Comparison of ENCODE assay signal across 8 mouse cellular contexts in genomic region chr11:69633128-69633866, GRCm38 (mm10). TPM values are rescaled to one million over a fixed set of nuclear protein-coding genes. Genes with fewer than 3 reads are reported as not detected.
DNase-seq lines count a peak whose midpoint lies in the region; ATAC-seq lines count a peak whose summit lies in the region.

No protein-coding gene starts in this region.

- peak; percentile 60 for ATAC-seq in heart, embryonic 13.5 days (ENCODE audit: extremely low read depth, insufficient number of reproducible peaks, low FRiP score, low TSS enrichment)
- ATAC-seq in limb, embryonic 13.5 days (ENCODE audit: low FRiP score, low read depth) = peak; percentile 52
- ATAC-seq in midbrain, embryonic 12.5 days (ENCODE audit: low FRiP score, low read depth) = peak; percentile 63

- peak overlapping the region; percentile 99 for H3K9ac ChIP-seq in heart, embryonic 13.5 days
- peak overlapping the region; percentile 96 for H3K9ac ChIP-seq in limb, embryonic 13.5 days
- H3K9ac ChIP-seq in midbrain, embryonic 12.5 days (replicated peaks) = peak overlapping the region; percentile 96

- DNase-seq in cerebellum, adult 9-10 months = peak; percentile 73
- no peak for DNase-seq in cerebellum, postnatal 14 days
- peak; percentile 68 for DNase-seq in 3134 (ENCODE audit: extremely low read depth, insufficient read length, low spot score)
- DNase-seq in thymus, postnatal 10 days (ENCODE audit: low spot score in 2 of 2) = no peak

- no peaks in the 10 kb centered on the region for H3K27me3 ChIP-seq in heart, embryonic 13.5 days (replicated peaks)
- H3K27me3 ChIP-seq in limb, embryonic 13.5 days = no peaks in the 10 kb centered on the region
- H3K27me3 ChIP-seq in midbrain, embryonic 12.5 days = no peaks in the 10 kb centered on the region

- H3K4me3 ChIP-seq in brown adipose tissue, adult 24 weeks (ENCODE audit: insufficient read depth, low read depth, low read length) = peak overlapping the region; percentile 97
- H3K4me3 ChIP-seq in heart, embryonic 13.5 days = peak overlapping the region; percentile 99
- H3K4me3 ChIP-seq in limb, embryonic 13.5 days = peak overlapping the region; percentile 75
- H3K4me3 ChIP-seq in midbrain, embryonic 12.5 days = peak overlapping the region; percentile 99

- H3K27ac ChIP-seq in brown adipose tissue, adult 24 weeks (replicated peaks; ENCODE audit: low read depth, low read length) = peak overlapping the region; percentile 55
- peak overlapping the region; percentile 98 for H3K27ac ChIP-seq in heart, embryonic 13.5 days (replicated peaks)
- H3K27ac ChIP-seq in limb, embryonic 13.5 days = peak overlapping the region; percentile 94
- H3K27ac ChIP-seq in midbrain, embryonic 12.5 days (replicated peaks) = peak overlapping the region; percentile 98

- 1% methylated on average over 43 of the region's 50 CpGs for WGBS in heart, embryonic 13.5 days
- under 1% methylated on average over 36 of the region's 50 CpGs for WGBS in limb, embryonic 13.5 days
- under 1% methylated on average over 41 of the region's 50 CpGs for WGBS in midbrain, embryonic 12.5 days

- no peaks in the 10 kb centered on the region for H3K9me3 ChIP-seq in heart, embryonic 13.5 days
- no peaks in the 10 kb centered on the region for H3K9me3 ChIP-seq in limb, embryonic 13.5 days
- H3K9me3 ChIP-seq in midbrain, embryonic 12.5 days = no peaks in the 10 kb centered on the region

- H3K36me3 ChIP-seq in heart, embryonic 13.5 days = peaks cover 20% of the 10 kb centered on the region
- H3K36me3 ChIP-seq in limb, embryonic 13.5 days = peaks cover 19% of the 10 kb centered on the region
- H3K36me3 ChIP-seq in midbrain, embryonic 12.5 days = peaks cover 9% of the 10 kb centered on the region

- peak overlapping the region; percentile 88 for H3K4me2 ChIP-seq in heart, embryonic 13.5 days
- peak overlapping the region; percentile 79 for H3K4me2 ChIP-seq in limb, embryonic 13.5 days (replicated peaks)
- H3K4me2 ChIP-seq in midbrain, embryonic 12.5 days (replicated peaks) = peak overlapping the region; percentile 80

- 0 out of 2 replicates have a peak, but pooled peaks cover 2% of the 10 kb centered on the region for H3K4me1 ChIP-seq in brown adipose tissue, adult 24 weeks (ENCODE audit: control insufficient read depth, insufficient read depth, insufficient read length, low read length)
- H3K4me1 ChIP-seq in heart, embryonic 13.5 days = peaks cover 31% of the 10 kb centered on the region
- peaks cover 22% of the 10 kb centered on the region for H3K4me1 ChIP-seq in limb, embryonic 13.5 days
- peaks cover 21% of the 10 kb centered on the region for H3K4me1 ChIP-seq in midbrain, embryonic 12.5 days

RNA-seq across cellular contexts. Expression of gene Fxr2, which starts 0.5 kb away (rescaled TPM):
- polyA plus RNA-seq in brown adipose tissue, adult 24 weeks (2012; ENCODE audit: insufficient read depth, insufficient read length, missing spikeins) = 27.8 and 29.5 TPM in 2 replicates
- 22.1 and 25.6 TPM in 2 replicates for polyA plus RNA-seq in heart, embryonic 13.5 days (2015; fragmentation: Nextera tagmentation; extraction: Ambion mirVana)
- polyA plus RNA-seq in limb, embryonic 13.5 days (2015; fragmentation: Nextera tagmentation; extraction: Ambion mirVana) = 37.3 and 38.0 TPM in 2 replicates
- 59.2 and 67.1 TPM in 2 replicates for polyA plus RNA-seq in midbrain, embryonic 12.5 days (2016; fragmentation: Nextera tagmentation; extraction: Ambion mirVana)

RNA-seq across cellular contexts. Expression of gene Sat2, which starts 11.5 kb away (rescaled TPM):
- polyA plus RNA-seq in brown adipose tissue, adult 24 weeks (2012; ENCODE audit: insufficient read depth, insufficient read length, missing spikeins) = 8.6 and 10.9 TPM in 2 replicates
- 17.5 and 18.1 TPM in 2 replicates for polyA plus RNA-seq in heart, embryonic 13.5 days (2015; fragmentation: Nextera tagmentation; extraction: Ambion mirVana)
- polyA plus RNA-seq in limb, embryonic 13.5 days (2015; fragmentation: Nextera tagmentation; extraction: Ambion mirVana) = 24.1 and 28.0 TPM in 2 replicates
- polyA plus RNA-seq in midbrain, embryonic 12.5 days (2016; fragmentation: Nextera tagmentation; extraction: Ambion mirVana) = 22.3 and 23.5 TPM in 2 replicates

RNA-seq across cellular contexts. Expression of gene Shbg, which starts 15.6 kb away (rescaled TPM):
- polyA plus RNA-seq in brown adipose tissue, adult 24 weeks (2012; ENCODE audit: insufficient read depth, insufficient read length, missing spikeins) = not detected in 2 replicates
- polyA plus RNA-seq in heart, embryonic 13.5 days (2015; fragmentation: Nextera tagmentation; extraction: Ambion mirVana) = 0.23 and 1.7 TPM in 2 replicates
- 0.22 TPM in 1 of 2 replicates, not detected in the other for polyA plus RNA-seq in limb, embryonic 13.5 days (2015; fragmentation: Nextera tagmentation; extraction: Ambion mirVana)
- not detected in 2 replicates for polyA plus RNA-seq in midbrain, embryonic 12.5 days (2016; fragmentation: Nextera tagmentation; extraction: Ambion mirVana)

RNA-seq across cellular contexts. Expression of gene Sox15, which starts 21.8 kb away (rescaled TPM):
- not detected in 2 replicates for polyA plus RNA-seq in brown adipose tissue, adult 24 weeks (2012; ENCODE audit: insufficient read depth, insufficient read length, missing spikeins)
- not detected in 2 replicates for polyA plus RNA-seq in heart, embryonic 13.5 days (2015; fragmentation: Nextera tagmentation; extraction: Ambion mirVana)
- polyA plus RNA-seq in limb, embryonic 13.5 days (2015; fragmentation: Nextera tagmentation; extraction: Ambion mirVana) = 0.57 and 0.69 TPM in 2 replicates
- polyA plus RNA-seq in midbrain, embryonic 12.5 days (2016; fragmentation: Nextera tagmentation; extraction: Ambion mirVana) = not detected in 2 replicates

RNA-seq across cellular contexts. Expression of gene Atp1b2, which starts 27.6 kb away (rescaled TPM):
- polyA plus RNA-seq in brown adipose tissue, adult 24 weeks (2012; ENCODE audit: insufficient read depth, insufficient read length, missing spikeins) = 6.7 and 8.3 TPM in 2 replicates
- 24.5 and 25.0 TPM in 2 replicates for polyA plus RNA-seq in heart, embryonic 13.5 days (2015; fragmentation: Nextera tagmentation; extraction: Ambion mirVana)
- polyA plus RNA-seq in limb, embryonic 13.5 days (2015; fragmentation: Nextera tagmentation; extraction: Ambion mirVana) = 5.7 and 6.0 TPM in 2 replicates
- polyA plus RNA-seq in midbrain, embryonic 12.5 days (2016; fragmentation: Nextera tagmentation; extraction: Ambion mirVana) = 11.4 and 15.2 TPM in 2 replicates

Comparison
In these comparisons a context has a peak if more than half of its experiments do, and no peak if none do; other contexts are left out.
1. DNase-seq: peak in cerebellum, adult 9-10 months (single experiment) and 3134 (single experiment); none in cerebellum, postnatal 14 days (0 of 2) and thymus, postnatal 10 days (0 of 2).
2. Peak in every context shown above with its lines, with median percentiles within 50 percentile points of each other: H3K27ac ChIP-seq, H3K4me3 ChIP-seq, ATAC-seq, H3K4me2 ChIP-seq and H3K9ac ChIP-seq.